Comparison of ENCODE assay signal across 8 mouse cellular contexts in genomic region chr11:62396405-62396804, GRCm38 (mm10).
DNase-seq lines count a peak whose midpoint lies in the region; ATAC-seq lines count a peak whose summit lies in the region.

No protein-coding gene starts in this region.

- peak; percentile 65 for ATAC-seq in inflammation-experienced regulatory T-cells, adult 6 months

- peak; percentile 33 for DNase-seq in adrenal gland, adult 2 months
- no peak for DNase-seq in adrenal gland, adult 8-10 months
- peak; percentile 17 for DNase-seq in left cerebral cortex, adult 11 months (ENCODE audit: low spot score)
- no peak for DNase-seq in left cerebral cortex, postnatal 36 days (ENCODE audit: low spot score in 2 of 2)
- peak; percentile 2 for DNase-seq in c-Kit-negative CD71-positive TER-119-positive erythroid progenitor cells, embryonic 14.5 days (ENCODE audit: low read depth, low spot score)
- peak; percentile 74 for DNase-seq in retina, embryonic 14.5 days (ENCODE audit: low spot score)
- no peak for DNase-seq in gastrocnemius, postnatal 25 days

- intact Hi-C loops in left cerebral cortex, postnatal 36 days (cut with DNase I): no loop called here

Comparison
In these comparisons a context has a peak if more than half of its experiments do, and no peak if none do; other contexts are left out.
1. DNase-seq: peak in adrenal gland, adult 2 months (single experiment), left cerebral cortex, adult 11 months (single experiment), c-Kit-negative CD71-positive TER-119-positive erythroid progenitor cells, embryonic 14.5 days (single experiment) and retina, embryonic 14.5 days (single experiment); none in adrenal gland, adult 8-10 months (single experiment), left cerebral cortex, postnatal 36 days (0 of 2) and gastrocnemius, postnatal 25 days (single experiment).